Comparison of ENCODE assay signal across 8 mouse cellular contexts in genomic region chr17:25823452-25823851, GRCm38 (mm10). TPM values are rescaled to one million over a fixed set of nuclear protein-coding genes. Genes with fewer than 3 reads are reported as not detected.
DNase-seq lines count a peak whose midpoint lies in the region; ATAC-seq and TF ChIP-seq lines count a peak whose summit lies in the region.

TSS of gene Wdr24 (plus strand) at chr17:25823627.

- peaks cover 10% of the 10 kb centered on the region for H3K27me3 ChIP-seq in heart, adult 2 months (ENCODE audit: control insufficient read depth, insufficient read depth, low read length)
- H3K27me3 ChIP-seq in kidney, adult 2 months (replicated peaks; ENCODE audit: control insufficient read depth, insufficient read depth, low read length), result no peaks in the 10 kb centered on the region
- peaks cover 38% of the 10 kb centered on the region for H3K27me3 ChIP-seq in limb, embryonic 12.5 days
- H3K27me3 ChIP-seq in midbrain, embryonic 14.5 days (ENCODE audit: control insufficient read depth, insufficient read depth, low read length), result peaks cover 1% of the 10 kb centered on the region; the same call in 1 of the 2 replicates

- peak within 1 kb of the TSS; percentile 40 for H3K27ac ChIP-seq in heart, adult 2 months
- H3K27ac ChIP-seq in kidney, adult 2 months (ENCODE audit: insufficient read depth, low read depth, low read length), result 0 out of 2 replicates have a peak within 1 kb of the TSS, but pooled peaks have one; percentile 53
- 0 out of 2 replicates have a peak within 1 kb of the TSS, but pooled peaks have one; percentile 20 for H3K27ac ChIP-seq in limb, embryonic 12.5 days
- H3K27ac ChIP-seq in midbrain, embryonic 14.5 days (replicated peaks; ENCODE audit: low read depth, low read length), result peak within 1 kb of the TSS; percentile 72

- ATAC-seq in limb, embryonic 12.5 days (ENCODE audit: insufficient number of reproducible peaks, insufficient read depth, low FRiP score, low TSS enrichment, low read depth), result 0 out of 2 replicates have a peak, but pooled peaks have one; percentile 23
- peak; percentile 66; the same call in 1 of the 2 replicates for ATAC-seq in midbrain, embryonic 14.5 days (ENCODE audit: low FRiP score, low TSS enrichment)

- intact Hi-C loops in heart, adult 2 months (cut with DNase I), result no loop called here

- TF ChIP-seq POLR2A in heart, adult 2 months (IDR thresholded peaks at IDR 0.05; ENCODE audit: insufficient read depth, low read depth, low read length), result peak; percentile 82
- TF ChIP-seq POLR2A in kidney, adult 2 months (IDR thresholded peaks at IDR 0.05; ENCODE audit: low read depth, low read length), result peak; percentile 18

- peak within 1 kb of the TSS; percentile 82 for H3K9ac ChIP-seq in heart, adult 2 months (ENCODE audit: low read depth, low read length)
- H3K9ac ChIP-seq in limb, embryonic 12.5 days (replicated peaks), result peak within 1 kb of the TSS; percentile 55
- peak within 1 kb of the TSS; percentile 72 for H3K9ac ChIP-seq in midbrain, embryonic 14.5 days (replicated peaks; ENCODE audit: low read length)

- peak; percentile 95 for DNase-seq in 3T3-L1 (ENCODE audit: low read depth, low spot score)
- peak in 1 of 2 experiments; percentile 66 for DNase-seq in adrenal gland, adult 18-20 months (ENCODE audit: low spot score in 2 of 2)
- DNase-seq in embryo, embryonic 10.5 days (ENCODE audit: low spot score), result peak; percentile 95
- peak; percentile 79 to 81 for DNase-seq in heart, adult 2 months
- DNase-seq in kidney, adult 2 months, result peak; percentile 89
- peak; percentile 94 for DNase-seq in midbrain, embryonic 14.5 days
- DNase-seq in spleen, postnatal 4 days (ENCODE audit: low spot score in 2 of 2), result peak; percentile 77 to 84

- WGBS in heart, adult 2 months, result under 1% methylated on average over 18 of the region's 18 CpGs
- WGBS in kidney, adult 2 months, result under 1% methylated on average over 18 of the region's 18 CpGs
- under 1% methylated on average over 18 of the region's 18 CpGs for WGBS in limb, embryonic 12.5 days
- under 1% methylated on average over 18 of the region's 18 CpGs for WGBS in midbrain, embryonic 14.5 days

- peaks cover 8% of the 10 kb centered on the region for H3K4me1 ChIP-seq in heart, adult 2 months (ENCODE audit: control insufficient read depth, insufficient read depth, low read length)
- peaks cover 13% of the 10 kb centered on the region for H3K4me1 ChIP-seq in kidney, adult 2 months (ENCODE audit: control insufficient read depth, insufficient read depth, low read length)
- peaks cover 25% of the 10 kb centered on the region for H3K4me1 ChIP-seq in limb, embryonic 12.5 days (replicated peaks)
- H3K4me1 ChIP-seq in midbrain, embryonic 14.5 days (ENCODE audit: control insufficient read depth, insufficient read depth, low read length), result peaks cover 21% of the 10 kb centered on the region

- H3K4me3 ChIP-seq in heart, adult 2 months, result peak within 1 kb of the TSS; percentile 56
- peak within 1 kb of the TSS; percentile 91 for H3K4me3 ChIP-seq in kidney, adult 2 months (ENCODE audit: insufficient read depth, low read depth, low read length)
- peak within 1 kb of the TSS; percentile 53 for H3K4me3 ChIP-seq in limb, embryonic 12.5 days (replicated peaks)
- H3K4me3 ChIP-seq in midbrain, embryonic 14.5 days (replicated peaks; ENCODE audit: low read depth, low read length), result peak within 1 kb of the TSS; percentile 59

- TF ChIP-seq CTCF in heart, adult 2 months (IDR thresholded peaks at IDR 0.05), result no peak
- TF ChIP-seq CTCF in kidney, adult 2 months (conservative IDR thresholded peaks at IDR 0.05; ENCODE audit: insufficient read depth, insufficient read length, low read depth, low read length), result no peak

- no peaks in the 10 kb centered on the region for H3K9me3 ChIP-seq in limb, embryonic 12.5 days
- no peaks in the 10 kb centered on the region for H3K9me3 ChIP-seq in midbrain, embryonic 14.5 days (ENCODE audit: control insufficient read depth, low read length)

- 0 out of 2 replicates have a peak, but pooled peaks have one; percentile 38 for TF ChIP-seq EP300 in heart, adult 2 months (IDR thresholded peaks at IDR 0.05; ENCODE audit: insufficient read depth, low read depth, low read length)

- H3K36me3 ChIP-seq in heart, adult 2 months (ENCODE audit: control insufficient read depth, insufficient read depth, low read length), result no peaks in the 10 kb centered on the region
- H3K36me3 ChIP-seq in kidney, adult 2 months (ENCODE audit: control insufficient read depth, insufficient read depth, low read length), result no peaks in the 10 kb centered on the region
- peaks cover 28% of the 10 kb centered on the region for H3K36me3 ChIP-seq in limb, embryonic 12.5 days
- H3K36me3 ChIP-seq in midbrain, embryonic 14.5 days (ENCODE audit: control insufficient read depth, insufficient read depth, low read length), result peaks cover 38% of the 10 kb centered on the region

- H3K4me2 ChIP-seq in limb, embryonic 12.5 days, result peak within 1 kb of the TSS; percentile 83
- peak within 1 kb of the TSS; percentile 97 for H3K4me2 ChIP-seq in midbrain, embryonic 14.5 days (ENCODE audit: low read length)

- no peaks in the 10 kb centered on the region for H3K79me2 ChIP-seq in heart, adult 2 months (replicated peaks; ENCODE audit: control insufficient read depth, insufficient read depth, low read length)

RNA-seq across cellular contexts. Expression of gene Wdr24, which starts in this region (rescaled TPM):
- 10 to 100 TPM; 15.7 to 20.2 TPM for total RNA-seq in adrenal gland, adult 18-20 months (2021)
- total RNA-seq in heart, adult 2 months (2021), result 10 to 100 TPM; 11.0 to 11.1 TPM
- polyA plus RNA-seq in heart, adult 2 months (2012; rRNA removed), result 20.4 and 22.9 TPM in 2 replicates
- polyA plus RNA-seq in kidney, adult 2 months (2012; rRNA removed), result 34.9 and 42.1 TPM in 2 replicates
- 28.4 and 30.9 TPM in 2 replicates for polyA plus RNA-seq in limb, embryonic 12.5 days (2016; fragmentation: Nextera tagmentation; extraction: Ambion mirVana)
- polyA plus RNA-seq in midbrain, embryonic 14.5 days (2014; fragmentation: Nextera tagmentation; extraction: Ambion mirVana), result 30.0 and 31.7 TPM in 2 replicates

Comparison
In these comparisons a context has a peak if more than half of its experiments do, and no peak if none do; other contexts are left out.
1. H3K27ac ChIP-seq: peak in every context shown above with its lines; median percentile 72 in midbrain, embryonic 14.5 days; 53 in kidney, adult 2 months; 40 in heart, adult 2 months; 20 in limb, embryonic 12.5 days.